Comparison of ENCODE assay signal across 9 mouse cellular contexts in genomic region chr8:47371539-47371938, GRCm38 (mm10).
DNase-seq lines count a peak whose midpoint lies in the region; ATAC-seq and TF ChIP-seq lines count a peak whose summit lies in the region.
"Had no signal": no experiment of that assay in that cellular context is flagged by ENCODE, and none has a peak within 500 bp of the region (broad histone marks: within the 10 kb centered on the region; RNA-seq: fewer than 3 reads in every experiment).

No protein-coding gene starts in this region.

- TF ChIP-seq CTCF in lung, embryonic 14.5 days (IDR thresholded peaks at IDR 0.05; ENCODE audit: low read depth), result peak; percentile 91
- peak; percentile 38 for TF ChIP-seq CTCF in bone marrow, adult 2 months (IDR thresholded peaks at IDR 0.05; ENCODE audit: control insufficient read depth, insufficient read depth, low read length)

- TF ChIP-seq POLR2A in bone marrow, adult 2 months (IDR thresholded peaks at IDR 0.05; ENCODE audit: borderline replicate concordance, control insufficient read depth, low read depth, low read length), result no peak

- H3K9ac ChIP-seq in lung, embryonic 14.5 days, result no peak overlapping the region
- H3K9ac ChIP-seq: heart, embryonic 15.5 days had no signal

- H3K4me2 ChIP-seq in lung, embryonic 14.5 days, result no peak overlapping the region
- H3K4me2 ChIP-seq: heart, embryonic 15.5 days had no signal

- H3K27me3 ChIP-seq in lung, embryonic 14.5 days (ENCODE audit: insufficient read depth, low read length), result no peaks in the 10 kb centered on the region

- H3K4me3 ChIP-seq in lung, embryonic 14.5 days (ENCODE audit: low read depth, low read length), result no peak overlapping the region
- H3K4me3 ChIP-seq in bone marrow, adult 2 months (replicated peaks; ENCODE audit: control insufficient read depth, low read depth, low read length), result no peak overlapping the region
- H3K4me3 ChIP-seq: heart, embryonic 15.5 days had no signal

- no peaks in the 10 kb centered on the region for H3K4me1 ChIP-seq in lung, embryonic 14.5 days (ENCODE audit: insufficient read depth)
- no peaks in the 10 kb centered on the region for H3K4me1 ChIP-seq in bone marrow, adult 2 months (ENCODE audit: control insufficient read depth, insufficient read depth, low read length)

- peak; percentile 82 for DNase-seq in lung, embryonic 14.5 days
- DNase-seq in lung, adult 18-20 months, result no peak
- DNase-seq in forelimb bud, embryonic 11.5 days (ENCODE audit: low read depth, low spot score), result peak; percentile 68
- peak; percentile 29 for DNase-seq in retina, adult 2 months (ENCODE audit: low read depth, low spot score)
- DNase-seq in left cerebral cortex, adult 11 months (ENCODE audit: low spot score), result no peak
- no peak for DNase-seq in gastrocnemius, postnatal 36 days
- DNase-seq in thymus, adult 18-20 months, result no peak

- no peaks in the 10 kb centered on the region for H3K9me3 ChIP-seq in lung, embryonic 14.5 days (ENCODE audit: low read depth, low read length)
- H3K9me3 ChIP-seq: heart, embryonic 15.5 days had no signal

- H3K27ac ChIP-seq in lung, embryonic 14.5 days (ENCODE audit: low read depth), result no peak overlapping the region
- no peak overlapping the region for H3K27ac ChIP-seq in bone marrow, adult 2 months (ENCODE audit: control insufficient read depth, insufficient read depth, low read depth, low read length, poor library complexity)
- H3K27ac ChIP-seq: heart, embryonic 15.5 days had no signal

- intact Hi-C loops in gastrocnemius, postnatal 36 days (cut with DNase I), result no loop called here

- WGBS in lung, embryonic 14.5 days, result 41% methylated on average over 3 of the region's 3 CpGs
- 72% methylated on average over 3 of the region's 3 CpGs for WGBS in bone marrow, adult 2 months

- no peaks in the 10 kb centered on the region for H3K36me3 ChIP-seq in lung, embryonic 14.5 days (ENCODE audit: insufficient read depth)
- H3K36me3 ChIP-seq: heart, embryonic 15.5 days had no signal

- ATAC-seq in lung, embryonic 14.5 days (ENCODE audit: insufficient read depth), result no peak

Comparison
In these comparisons a context has a peak if more than half of its experiments do, and no peak if none do; other contexts are left out.
1. DNase-seq: peak in lung, embryonic 14.5 days (single experiment), forelimb bud, embryonic 11.5 days (single experiment) and retina, adult 2 months (single experiment); none in lung, adult 18-20 months (0 of 2), left cerebral cortex, adult 11 months (single experiment), gastrocnemius, postnatal 36 days (0 of 2) and thymus, adult 18-20 months (0 of 2).